Mouse (Mus musculus) embryonic fibroblast, embryonic 13.5 days (primary cell): Measurements from ENCODE around the gene Gnpat.

Experiments
- CTCF ChIP-seq: IDR thresholded peaks from 2 replicates; pipeline ENCODE4 v1.5.1; 2011; ENCODE audit warnings: mild to moderate bottlenecking, control low read depth, low read length, moderate library complexity, borderline replicate concordance; ENCODE audit not compliant: insufficient read depth
- POLR2A ChIP-seq: IDR thresholded peaks from 2 replicates; pipeline ENCODE4 v1.6.1; 2011; ENCODE audit warnings: low read depth, mild to moderate bottlenecking, control low read depth, low read length, moderate library complexity

- TF ChIP-seq CTCF, result no peak
- no peak for TF ChIP-seq POLR2A
These were observed 21.9 kb upstream of the Gnpat start for GRCm38 (mm10) chr8:124840900-124841299.
